Mouse (Mus musculus) bone marrow, adult 2 months (tissue): Measurements from ENCODE around the gene Bcas3.

Experiments
- CTCF ChIP-seq: fragments of 200-500 bp; IDR thresholded peaks from 2 replicates; pipeline ENCODE4 v1.5.1; 2011; ENCODE audit warnings: low read length, control low read depth; ENCODE audit not compliant: control insufficient read depth, insufficient read depth
- POLR2A ChIP-seq: fragments of 200-500 bp; IDR thresholded peaks from 2 replicates; pipeline ENCODE4 v1.6.1; 2011; ENCODE audit warnings: low read depth, mild to moderate bottlenecking, control low read depth, low read length, borderline replicate concordance; ENCODE audit not compliant: control insufficient read depth

- TF ChIP-seq POLR2A: no peak
- no peak for TF ChIP-seq CTCF
These were observed 482.2 kb downstream of the Bcas3 start for GRCm38 (mm10) chr11:85835001-85835752.
